Mouse (Mus musculus): Measurements from ENCODE around the gene Zfp141.

Zfp141 gene

DNA sequence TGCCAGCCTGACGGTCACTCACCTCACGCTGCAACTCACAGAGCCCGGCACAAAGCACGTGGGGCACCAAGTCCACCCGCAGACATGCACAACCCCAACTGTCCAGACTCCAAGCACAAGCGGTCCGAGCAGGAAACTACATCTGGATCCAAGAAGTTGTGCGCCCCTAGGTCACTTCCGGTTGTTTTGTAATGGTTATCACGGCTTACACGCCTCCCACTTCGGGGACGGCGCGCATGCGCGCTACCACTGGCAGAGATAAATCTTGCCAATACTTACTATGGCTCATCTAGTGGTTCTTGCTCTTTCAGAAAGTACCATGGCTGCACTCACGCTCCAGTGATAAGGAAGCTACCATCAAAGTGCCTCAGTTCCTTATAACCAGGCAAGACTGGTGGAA lies at the start of gene Zfp141:
Zfp141 (minus strand) TSS at position 153 of the 400 bp plus-strand sequence.
- in situ Hi-C loops (cut with MboI, MseI) = loop anchor here (5.0 kb wide), 1 partner anchor 908 kb away; the partner anchor contains the start of gene 2610021A01Rik

DNA sequence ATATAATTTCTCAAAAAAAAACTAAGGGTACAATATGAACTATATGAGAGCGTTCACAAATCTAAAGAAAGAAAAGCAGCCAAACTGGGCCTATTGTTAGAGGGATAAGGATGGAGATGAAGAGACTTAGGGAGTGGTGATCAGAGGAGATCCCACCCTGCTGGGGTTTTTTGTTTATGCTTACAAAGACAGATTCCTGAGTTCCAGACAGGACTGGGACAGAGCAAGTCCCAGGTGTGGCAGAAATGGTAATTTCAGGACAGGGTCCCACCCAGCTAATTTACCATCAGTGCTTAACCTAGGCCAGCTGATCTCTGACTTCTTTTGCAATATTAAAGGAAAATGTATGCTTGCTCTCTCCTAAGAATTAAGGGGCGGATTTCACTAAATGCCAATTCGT lies 46.2 kb upstream of the Zfp141 start:
- in situ Hi-C loops (cut with MboI, MseI) = no loop called here

DNA sequence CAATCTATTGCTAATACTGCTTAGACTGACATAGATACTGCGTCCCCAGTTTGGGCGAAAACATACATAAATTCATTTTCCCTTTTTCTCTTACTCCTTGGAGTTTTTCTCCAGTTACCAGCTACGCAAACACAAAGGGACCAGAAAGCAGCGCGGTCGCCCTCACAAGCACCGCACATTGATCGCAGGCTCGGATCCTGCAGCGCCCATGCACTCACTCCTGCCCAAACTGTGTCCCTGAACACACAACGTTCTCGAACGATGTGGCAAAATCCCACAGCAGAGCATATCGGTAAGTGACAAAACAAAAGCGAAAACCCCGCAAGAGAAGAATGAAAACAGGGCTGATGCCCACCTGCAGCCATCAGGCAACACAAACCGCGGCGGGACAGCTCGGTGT lies 354 bp downstream of the Zfp141 start:
- in situ Hi-C loops (cut with MboI, MseI) = loop anchor here (5.0 kb wide), 1 partner anchor 908 kb away; the partner anchor contains the start of gene 2610021A01Rik

DNA sequence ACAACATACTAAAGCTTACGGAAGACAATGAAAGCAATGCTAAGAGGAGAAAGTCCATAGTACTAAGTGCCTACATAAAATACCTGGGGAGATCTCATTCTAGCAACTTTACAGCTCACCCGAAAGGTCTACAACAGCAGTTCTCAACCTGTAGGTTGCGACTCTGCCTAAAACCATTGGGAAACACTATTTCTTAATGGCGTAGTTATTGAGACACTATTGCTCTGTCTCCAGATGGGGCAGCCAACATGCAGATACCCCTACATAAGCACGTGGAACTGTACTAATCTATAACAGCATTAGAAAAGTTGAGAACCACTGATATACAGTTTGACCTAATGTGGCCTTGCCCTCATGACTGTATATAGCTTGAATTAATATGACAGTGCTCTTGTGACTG lies 7.3 kb downstream of the Zfp141 start:
- in situ Hi-C loops (cut with MboI, MseI) = loop anchor here (25.0 kb wide), 1 partner anchor 1111 kb away; the partner anchor contains the start of gene AI987944

DNA sequence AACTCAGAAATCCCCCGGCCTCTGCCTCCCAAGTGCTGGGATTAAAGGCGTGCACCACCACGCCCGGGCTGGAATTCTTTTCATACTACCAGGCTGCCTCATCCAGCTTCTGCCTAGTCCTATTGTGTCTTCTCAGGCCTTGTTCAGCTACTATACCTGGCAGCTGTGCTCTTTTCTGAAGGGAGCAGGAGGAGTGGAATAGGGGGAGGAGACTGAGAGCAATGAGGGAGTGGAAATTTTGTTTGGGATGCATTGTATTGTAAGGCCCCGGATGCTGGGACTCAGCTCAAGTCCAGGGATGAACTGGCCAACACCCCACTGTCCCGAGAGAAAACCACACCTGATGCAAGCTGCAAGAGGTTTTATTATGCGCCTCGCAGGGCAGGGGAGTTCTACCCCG lies 8.2 kb downstream of the Zfp141 start:
- in situ Hi-C loops (cut with MboI, MseI) = loop anchor here (25.0 kb wide), 1 partner anchor 1110 kb away; the partner anchor contains the start of gene AI987944

DNA sequence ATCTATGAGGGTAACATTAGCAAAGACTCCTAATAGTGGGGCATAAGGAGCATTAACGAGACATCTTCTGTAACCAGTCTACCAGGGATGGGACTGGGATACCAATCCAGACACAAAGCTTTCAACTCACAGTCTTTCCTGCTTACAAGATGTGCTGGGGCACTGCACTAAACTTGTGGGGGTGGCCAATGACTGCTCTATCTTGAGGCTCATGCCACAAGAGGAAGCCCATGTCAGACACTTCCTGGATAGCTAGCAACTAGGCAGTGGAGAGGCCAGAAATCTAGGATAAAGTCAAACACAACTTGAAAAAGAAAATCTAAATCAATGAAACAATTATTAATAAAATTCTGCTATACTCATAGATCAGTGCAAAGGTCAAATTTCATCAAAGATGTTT lies 9.3 kb downstream of the Zfp141 start:
- in situ Hi-C loops (cut with MboI, MseI) = loop anchor here (25.0 kb wide), 1 partner anchor 1109 kb away; the partner anchor contains the start of gene AI987944

DNA sequence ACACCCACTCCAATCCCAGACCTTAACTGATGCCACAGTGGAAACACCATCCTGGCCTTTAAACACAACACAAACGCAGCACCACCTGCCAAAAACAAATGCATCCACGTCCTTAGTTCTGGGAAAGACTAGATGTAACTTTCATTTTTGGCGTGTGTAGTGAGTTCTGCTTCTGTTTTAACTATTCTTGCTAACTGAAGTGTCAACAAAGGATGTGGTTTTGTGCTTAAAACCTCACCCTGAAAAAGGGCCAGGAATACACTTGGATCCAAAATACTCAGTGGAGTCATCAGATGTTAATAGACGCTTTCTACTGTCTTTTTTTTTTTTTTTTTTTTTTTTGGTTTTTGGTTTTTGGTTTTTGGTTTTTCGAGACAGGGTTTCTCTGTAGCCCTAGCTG lies 14.7 kb downstream of the Zfp141 start:
- in situ Hi-C loops (cut with MboI, MseI) = loop anchor here (25.0 kb wide), 1 partner anchor 1104 kb away; the partner anchor contains the start of gene AI987944

DNA sequence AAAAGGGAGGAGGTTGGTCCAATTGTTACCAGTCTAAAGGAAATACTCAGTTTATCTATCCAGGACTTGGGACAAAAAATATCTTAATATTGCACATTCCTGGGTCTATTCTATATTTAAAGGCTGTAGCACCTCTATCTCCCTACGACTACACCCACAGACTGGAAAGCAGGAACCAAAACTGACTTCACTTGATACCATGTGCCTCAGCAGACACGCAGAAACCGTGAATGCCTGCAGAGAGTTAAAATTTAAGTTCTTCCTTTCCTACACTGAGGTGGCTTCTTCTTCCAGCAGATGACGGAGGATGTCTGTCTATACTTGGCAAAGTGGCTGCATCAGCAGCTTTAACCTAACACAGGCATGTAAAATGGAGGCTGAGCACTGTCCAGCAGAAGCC lies 15.2 kb downstream of the Zfp141 start:
- in situ Hi-C loops (cut with MboI, MseI) = loop anchor here (25.0 kb wide), 1 partner anchor 1103 kb away; the partner anchor contains the start of gene AI987944

DNA sequence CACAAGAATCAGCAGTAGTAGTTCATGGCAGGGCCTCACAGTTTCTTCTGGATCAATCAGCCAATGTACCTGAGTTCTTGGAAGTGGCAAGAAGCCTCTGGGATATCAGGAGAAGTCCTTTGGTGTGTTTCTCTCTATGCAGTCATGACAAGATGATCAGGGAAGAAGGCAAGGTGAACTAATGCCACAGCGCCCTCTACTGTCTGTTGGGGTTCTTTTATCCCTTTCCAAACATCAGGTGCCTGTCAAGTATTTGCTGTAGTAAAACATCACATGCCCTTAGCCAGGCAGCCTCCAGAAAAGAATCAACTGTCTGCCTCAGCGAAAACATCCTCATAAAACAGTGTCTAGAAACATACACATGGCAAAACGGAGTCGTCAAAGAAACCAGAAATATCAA lies 50.9 kb downstream of the Zfp141 start:
- in situ Hi-C loops (cut with MboI, MseI) = no loop called here

DNA sequence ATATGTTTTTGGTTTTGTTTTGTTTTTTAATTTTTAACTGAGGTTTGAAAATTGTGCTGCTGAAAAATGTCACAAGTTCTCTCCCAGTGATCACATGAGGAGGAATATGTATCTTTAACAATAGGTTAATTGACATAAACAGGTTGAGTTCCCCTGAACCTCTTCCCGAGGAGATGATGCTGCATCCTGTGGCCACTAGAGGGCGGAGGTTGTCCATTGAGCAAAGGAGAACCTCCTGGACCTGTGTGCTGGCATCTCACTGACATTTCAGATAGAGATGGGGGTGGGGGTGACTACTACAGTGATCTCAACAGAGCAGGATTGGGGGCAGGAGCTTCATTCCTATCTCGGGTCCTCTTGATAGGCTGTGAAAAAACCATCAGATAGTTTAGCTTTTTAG lies 54.9 kb downstream of the Zfp141 start:
- in situ Hi-C loops (cut with MboI, MseI) = no loop called here

DNA sequence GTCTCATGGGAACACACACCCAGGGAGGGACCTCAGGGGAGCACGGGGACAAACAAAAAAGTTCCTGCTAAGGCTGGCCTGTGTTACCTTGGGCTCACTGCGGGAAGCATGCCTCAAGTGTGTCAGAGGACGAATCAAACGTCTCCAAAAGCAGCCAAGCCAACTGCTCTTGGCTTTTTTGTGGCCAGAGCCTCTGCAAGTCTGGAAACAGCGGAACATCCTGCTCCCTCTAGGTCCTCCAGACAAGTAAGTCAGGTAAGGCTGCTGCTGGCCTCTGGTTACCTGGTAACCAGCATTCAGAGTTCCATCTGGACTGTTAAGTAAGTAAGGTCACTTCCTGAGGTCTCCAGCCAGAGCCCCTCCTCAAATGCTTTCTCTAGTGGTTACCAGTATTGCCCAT lies 57.7 kb downstream of the Zfp141 start, which contains the start of gene 4933421I07Rik:
4933421I07Rik (minus strand) TSS at position 271 of the 400 bp plus-strand sequence.
- in situ Hi-C loops (cut with MboI, MseI) = no loop called here

DNA sequence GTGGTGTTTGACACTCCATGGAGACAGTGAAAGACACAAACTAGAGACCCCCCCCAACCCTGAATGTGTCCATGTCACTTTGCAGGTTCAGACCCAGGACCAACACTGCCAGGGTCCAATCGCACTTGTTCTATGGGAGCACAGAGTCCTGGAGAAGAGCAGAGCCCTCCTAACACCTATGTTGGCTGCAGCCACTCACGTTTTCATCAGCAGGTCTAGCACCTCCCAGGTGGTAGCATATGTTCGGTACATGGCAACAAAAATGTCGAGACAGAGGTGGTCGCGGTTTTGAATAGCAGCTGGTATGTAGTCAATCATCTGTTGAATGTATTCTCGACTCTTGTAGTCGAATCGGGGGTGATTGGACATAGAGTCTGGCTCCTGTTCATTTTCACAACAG lies 58.2 kb downstream of the Zfp141 start:
- in situ Hi-C loops (cut with MboI, MseI) = no loop called here

Data from regulatory T cell (primary cell).